Mouse (Mus musculus) forebrain, postnatal 0 days (tissue): ENCODE data around the gene Slc38a8. TPM values are rescaled to one million over a fixed set of nuclear protein-coding genes. Genes with fewer than 3 reads are reported as not detected.

Experiments
- ATAC-seq: fragments of 200-750 bp; cut with Nextera tagmentation; 2 replicates; pipeline ENCODE4 v1.8.0; 2017; ENCODE audit warnings: mild to moderate bottlenecking, moderate library complexity
- DNase-seq: peaks from one replicate; pipeline ENCODE4 v3.0.0-alpha.2; 2015
- H3K27ac ChIP-seq: fragments of 300-500 bp; sonication (generic); 2 replicates; pipeline ENCODE4 v1.5.1; 2014; ENCODE audit warnings: low read depth, mild to moderate bottlenecking, antibody characterized with exemption, low read length, moderate library complexity, mixed read lengths
- H3K27me3 ChIP-seq: fragments of 300-500 bp; sonication (generic); 2 replicates; pipeline ENCODE4 v1.6.1; 2014; ENCODE audit warnings: mild to moderate bottlenecking, low read length, mixed read lengths; ENCODE audit not compliant: insufficient read depth
- H3K36me3 ChIP-seq: fragments of 300-500 bp; sonication (generic); 2 replicates; pipeline ENCODE4 v1.6.1; 2014; ENCODE audit warnings: mild to moderate bottlenecking, moderate library complexity; ENCODE audit not compliant: insufficient read depth
- H3K4me1 ChIP-seq: fragments of 300-500 bp; sonication (generic); 2 replicates; pipeline ENCODE4 v1.6.1; 2014; ENCODE audit warnings: antibody characterized with exemption; ENCODE audit not compliant: insufficient read depth
- H3K4me2 ChIP-seq: fragments of 300-500 bp; sonication (generic); 2 replicates; pipeline ENCODE4 v1.6.1; 2014; ENCODE audit warnings: low read depth, mild to moderate bottlenecking, moderate library complexity
- H3K4me3 ChIP-seq: fragments of 300-500 bp; sonication (generic); 2 replicates; pipeline ENCODE4 v1.5.1; 2014; ENCODE audit warnings: low read depth, low read length, mixed read lengths
- H3K9ac ChIP-seq: fragments of 300-500 bp; sonication (generic); 2 replicates; pipeline ENCODE4 v1.6.1; 2014; ENCODE audit warnings: mild to moderate bottlenecking
- H3K9me3 ChIP-seq: fragments of 300-500 bp; sonication (generic); 2 replicates; pipeline ENCODE4 v1.6.1; 2016; ENCODE audit warnings: low read length
- CTCF ChIP-seq: sonication (generic); IDR thresholded peaks from 2 replicates; pipeline ENCODE4 v1.5.1; 2016; ENCODE audit warnings: antibody characterized with exemption, control low read depth, low read depth
- WGBS: fragments of 180-500 bp; shearing (Covaris S2); extraction: QIAGEN DNeasy Blood & Tissue Kit; methylation state at CpG from one replicate; pipeline ENCODE4 v1.1.7; 2014; 5-methylcytosine and 5-hydroxymethylcytosine counted together
- polyA plus RNA-seq: library from polyadenylated mRNA; unstranded; fragments of >200 nt; fragmentation: Nextera tagmentation; extraction: Ambion mirVana; gene quantifications from 2 replicates; pipeline ENCODE4 v1.2.1, GENCODE M21; 2015
- total RNA-seq: library from RNA; depleted of rRNA; stranded (reverse); fragments of >200 nt; gene quantifications from 2 replicates; pipeline ENCODE4 v1.2.3, GENCODE M21; 2014

The Slc38a8 gene
- total and polyA plus RNA-seq, 2 experiments from 2014 or later: 0.12 TPM; not detected in 1

DNA sequence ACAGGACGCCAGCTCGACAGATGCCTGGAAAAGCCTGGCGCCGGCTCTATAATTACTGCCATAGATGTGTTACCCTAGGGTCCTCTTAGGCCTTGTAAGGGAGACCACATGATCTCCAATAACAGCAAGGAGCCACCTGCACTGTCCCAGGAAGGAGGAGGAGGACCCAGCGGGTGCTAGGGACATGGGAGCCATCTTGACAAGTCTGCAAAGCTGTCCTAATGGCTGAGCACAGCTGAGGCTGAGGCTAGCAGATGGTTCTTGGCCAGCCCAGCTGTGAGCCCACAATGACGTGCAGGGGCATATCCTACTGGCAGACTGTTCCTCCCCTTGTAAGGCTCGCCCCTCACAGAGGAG lies 61.6 kb downstream of the Slc38a8 start:
- ATAC-seq: 0 out of 2 replicates have a peak, but pooled peaks have one; percentile 14
- Histone ChIP-seq H3K4me3 (no peak overlapping the region), H3K27ac (no peak overlapping the region), H3K4me1 (no peaks in the 10 kb centered on the region), H3K4me2 (no peak overlapping the region), H3K9me3 (no peaks in the 10 kb centered on the region), H3K27me3 (no peaks in the 10 kb centered on the region), H3K36me3 (no peaks in the 10 kb centered on the region), H3K9ac (no peak overlapping the region)
- TF ChIP-seq CTCF: no peak
- WGBS: 68% methylated on average over 7 of the region's 7 CpGs
- DNase-seq: no peak

DNA sequence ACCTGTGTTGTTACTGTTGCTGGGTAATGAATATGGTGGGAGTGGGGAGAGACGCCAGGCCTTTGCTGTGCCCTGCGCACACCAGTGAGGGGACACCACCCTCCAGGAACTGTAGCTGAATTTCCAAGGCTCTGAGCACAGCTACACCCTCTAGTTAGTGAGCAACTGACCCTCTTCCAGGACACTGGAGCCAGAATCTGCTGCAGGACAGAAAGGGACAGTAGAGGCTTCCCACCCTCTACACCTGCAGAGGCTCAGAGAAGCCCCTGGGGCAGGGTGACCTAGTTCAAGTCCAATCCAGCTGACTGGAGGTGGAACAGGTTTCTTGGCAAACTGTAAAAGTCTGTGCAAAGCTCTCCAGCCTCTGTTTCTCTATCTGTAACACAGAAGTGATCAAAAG lies 62.1 kb downstream of the Slc38a8 start:
- no peak for DNase-seq
- Histone ChIP-seq H3K27me3 (no peaks in the 10 kb centered on the region), H3K36me3 (no peaks in the 10 kb centered on the region), H3K4me1 (no peaks in the 10 kb centered on the region), H3K4me3 (no peak overlapping the region), H3K9ac (no peak overlapping the region), H3K27ac (no peak overlapping the region), H3K9me3 (no peaks in the 10 kb centered on the region), H3K4me2 (no peak overlapping the region)
- no peak for TF ChIP-seq CTCF
- no peak for ATAC-seq
- WGBS: 95% methylated on average over 2 of the region's 2 CpGs

DNA sequence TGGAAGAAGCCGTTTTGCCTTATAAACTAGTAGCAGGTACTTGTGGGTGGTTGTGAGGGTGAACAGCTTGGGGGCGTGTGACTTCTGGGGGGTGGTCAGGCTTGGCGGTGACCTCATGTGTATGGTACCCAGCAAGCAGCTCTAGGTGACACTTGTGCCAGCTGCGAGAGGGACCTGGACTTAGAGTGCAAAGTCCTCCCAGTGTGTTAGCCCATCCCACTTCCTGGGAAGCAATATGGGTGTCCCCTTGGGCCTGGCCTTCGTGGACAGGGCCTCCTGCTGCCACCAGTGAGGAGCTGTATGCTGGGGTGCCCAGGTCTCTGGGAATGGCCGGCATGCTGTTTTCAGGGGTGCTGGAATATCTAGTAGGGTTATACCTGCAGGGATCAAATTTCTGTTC lies 62.6 kb downstream of the Slc38a8 start:
- H3K4me1 ChIP-seq: no peaks in the 10 kb centered on the region
- no peaks in the 10 kb centered on the region for H3K36me3 ChIP-seq
- TF ChIP-seq CTCF: no peak
- ATAC-seq (no peak), DNase-seq (no peak)
- no peaks in the 10 kb centered on the region for H3K9me3 ChIP-seq
- H3K9ac ChIP-seq: no peak overlapping the region
- H3K4me2 ChIP-seq: no peak overlapping the region
- H3K27ac ChIP-seq: no peak overlapping the region
- WGBS: 79% methylated on average over 6 of the region's 6 CpGs
- H3K4me3 ChIP-seq: no peak overlapping the region
- H3K27me3 ChIP-seq: no peaks in the 10 kb centered on the region

DNA sequence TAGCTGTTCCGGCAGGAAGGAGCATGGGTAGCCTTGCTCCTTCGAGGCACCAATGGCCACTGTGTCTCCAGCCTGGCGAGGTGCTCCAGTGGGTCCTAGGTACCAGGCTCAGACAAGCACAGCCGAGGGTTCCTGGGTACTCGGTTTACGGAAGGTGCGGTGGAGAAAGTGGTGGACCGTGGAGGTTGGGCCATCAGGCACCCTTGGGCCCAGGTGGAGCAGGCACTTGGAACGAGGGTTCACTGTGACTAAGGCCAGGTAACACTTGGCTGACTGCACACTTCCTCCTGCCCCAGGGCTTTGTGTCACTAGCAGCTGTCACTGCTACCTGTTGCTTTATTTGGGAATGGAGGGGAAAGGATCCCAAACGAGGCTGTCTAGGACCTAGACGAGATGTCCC lies 64.0 kb downstream of the Slc38a8 start:
- 74% methylated on average over 11 of the region's 11 CpGs for WGBS
- H3K9ac ChIP-seq: no peak overlapping the region
- H3K27ac ChIP-seq: no peak overlapping the region
- no peaks in the 10 kb centered on the region for H3K36me3 ChIP-seq
- no peak overlapping the region for H3K4me3 ChIP-seq
- TF ChIP-seq CTCF: no peak
- ATAC-seq (no peak), DNase-seq (no peak)
- no peaks in the 10 kb centered on the region for H3K27me3 ChIP-seq
- H3K4me2 ChIP-seq: no peak overlapping the region
- no peaks in the 10 kb centered on the region for H3K4me1 ChIP-seq
- no peaks in the 10 kb centered on the region for H3K9me3 ChIP-seq

DNA sequence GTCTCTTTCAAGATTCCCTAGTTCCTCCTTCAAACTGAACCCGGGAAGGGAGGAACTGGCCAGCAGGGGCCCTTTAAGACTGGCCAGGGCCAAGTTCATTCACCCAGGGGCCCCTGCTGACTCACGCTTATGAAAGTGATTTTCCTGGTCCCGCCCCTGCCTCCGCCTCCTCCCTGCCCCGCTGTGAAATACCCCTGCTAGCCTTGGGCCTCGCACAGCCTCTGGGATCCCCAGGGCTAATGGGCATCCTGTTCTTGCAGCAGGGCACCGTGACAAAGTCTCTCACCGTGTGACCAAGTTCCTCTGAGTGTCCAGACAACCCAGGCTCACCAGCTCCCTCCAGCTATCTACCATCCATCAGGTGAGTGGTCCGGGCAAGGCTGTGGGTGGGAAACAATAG lies 64.6 kb downstream of the Slc38a8 start:
- WGBS: 20% methylated on average over 9 of the region's 9 CpGs
- no peak overlapping the region for H3K4me2 ChIP-seq
- H3K36me3 ChIP-seq: no peaks in the 10 kb centered on the region
- ATAC-seq (no peak), DNase-seq (no peak)
- no peaks in the 10 kb centered on the region for H3K9me3 ChIP-seq
- no peak overlapping the region for H3K4me3 ChIP-seq
- H3K27ac ChIP-seq: no peak overlapping the region
- no peak overlapping the region for H3K9ac ChIP-seq
- no peaks in the 10 kb centered on the region for H3K27me3 ChIP-seq
- no peaks in the 10 kb centered on the region for H3K4me1 ChIP-seq
- no peak for TF ChIP-seq CTCF

DNA sequence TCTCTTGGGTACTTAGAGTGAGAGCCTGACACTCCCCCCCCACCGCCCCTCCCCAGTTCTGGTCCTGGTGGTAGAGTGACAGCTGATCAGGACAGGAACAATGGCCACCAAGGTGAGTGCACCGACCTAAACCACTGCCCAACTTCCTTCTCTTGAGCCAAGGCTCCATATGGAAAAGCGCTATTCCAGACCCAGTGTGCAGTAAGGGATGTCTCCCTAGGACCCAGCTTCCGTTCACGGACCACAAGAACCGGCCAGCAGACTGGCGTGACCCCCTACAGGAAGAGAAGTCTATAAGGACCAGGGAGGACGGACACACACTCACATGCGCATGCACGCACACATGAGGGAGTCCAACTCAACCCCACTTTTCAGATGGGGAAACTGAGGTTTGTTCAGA lies 65.2 kb downstream of the Slc38a8 start:
- H3K9ac ChIP-seq: no peak overlapping the region
- no peak overlapping the region for H3K4me3 ChIP-seq
- H3K4me1 ChIP-seq: no peaks in the 10 kb centered on the region
- H3K27ac ChIP-seq: no peak overlapping the region
- ATAC-seq (no peak), DNase-seq (no peak)
- no peak overlapping the region for H3K4me2 ChIP-seq
- no peaks in the 10 kb centered on the region for H3K9me3 ChIP-seq
- 88% methylated on average over 10 of the region's 10 CpGs for WGBS
- H3K27me3 ChIP-seq: no peaks in the 10 kb centered on the region
- H3K36me3 ChIP-seq: no peaks in the 10 kb centered on the region
- no peak for TF ChIP-seq CTCF

DNA sequence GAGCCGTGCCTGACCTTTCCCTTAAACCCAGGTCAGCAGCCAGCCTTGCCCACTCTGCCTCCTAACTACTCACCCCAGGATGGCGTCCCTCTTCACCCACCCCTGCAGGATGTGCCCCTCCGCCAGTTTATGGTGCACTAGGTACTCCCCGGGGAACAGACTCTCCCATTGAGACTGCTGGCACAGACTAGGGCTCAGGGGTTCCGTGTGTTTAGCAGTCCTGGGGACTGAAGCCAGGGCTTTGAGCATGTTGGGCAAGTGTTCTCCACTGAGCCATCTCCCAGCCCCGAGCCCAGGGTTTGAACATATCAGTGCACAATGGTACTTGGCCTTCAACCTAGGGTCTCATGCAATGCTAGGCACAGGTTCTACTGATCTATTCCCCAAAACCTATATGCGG lies 66.0 kb downstream of the Slc38a8 start:
- H3K9ac ChIP-seq: no peak overlapping the region
- no peak for TF ChIP-seq CTCF
- no peak overlapping the region for H3K4me2 ChIP-seq
- no peak overlapping the region for H3K27ac ChIP-seq
- H3K4me3 ChIP-seq: no peak overlapping the region
- DNase-seq: no peak
- no peaks in the 10 kb centered on the region for H3K4me1 ChIP-seq
- no peak for ATAC-seq
- no peaks in the 10 kb centered on the region for H3K36me3 ChIP-seq
- WGBS: 79% methylated on average over 7 of the region's 7 CpGs
- no peaks in the 10 kb centered on the region for H3K9me3 ChIP-seq
- H3K27me3 ChIP-seq: no peaks in the 10 kb centered on the region

DNA sequence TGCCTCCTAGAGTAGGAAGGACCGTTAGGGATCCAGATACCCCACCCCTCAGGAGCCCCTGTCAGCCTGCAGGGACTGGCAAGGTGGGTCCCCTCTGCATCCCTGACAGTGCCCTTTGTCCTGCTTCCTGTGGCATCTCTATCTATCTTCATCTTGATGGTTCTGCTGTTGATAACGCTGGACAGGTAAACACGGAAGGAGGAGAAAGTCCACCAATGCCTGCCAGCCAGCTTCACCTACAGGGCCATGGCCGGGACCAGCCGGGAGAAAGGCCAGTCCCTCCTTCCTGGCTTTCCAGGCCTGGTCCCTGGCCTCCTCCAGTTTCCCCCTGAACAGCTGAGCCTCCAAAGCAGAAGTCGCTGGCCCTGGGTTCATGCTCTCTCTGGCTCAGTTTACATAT lies 66.9 kb downstream of the Slc38a8 start:
- 79% methylated on average over 6 of the region's 6 CpGs for WGBS
- no peaks in the 10 kb centered on the region for H3K27me3 ChIP-seq

More for the DNA sequence above, 66.9 kb downstream of the Slc38a8 start:
- H3K27ac ChIP-seq: no peak overlapping the region
- no peak overlapping the region for H3K4me2 ChIP-seq
- DNase-seq: no peak
- no peaks in the 10 kb centered on the region for H3K9me3 ChIP-seq
- H3K4me3 ChIP-seq: no peak overlapping the region
- no peak for ATAC-seq
- no peak overlapping the region for H3K9ac ChIP-seq
- H3K36me3 ChIP-seq: no peaks in the 10 kb centered on the region
- H3K4me1 ChIP-seq: no peaks in the 10 kb centered on the region
- TF ChIP-seq CTCF: no peak
